Mouse (Mus musculus): ENCODE data around the gene Ing4.

Ing4 gene

DNA sequence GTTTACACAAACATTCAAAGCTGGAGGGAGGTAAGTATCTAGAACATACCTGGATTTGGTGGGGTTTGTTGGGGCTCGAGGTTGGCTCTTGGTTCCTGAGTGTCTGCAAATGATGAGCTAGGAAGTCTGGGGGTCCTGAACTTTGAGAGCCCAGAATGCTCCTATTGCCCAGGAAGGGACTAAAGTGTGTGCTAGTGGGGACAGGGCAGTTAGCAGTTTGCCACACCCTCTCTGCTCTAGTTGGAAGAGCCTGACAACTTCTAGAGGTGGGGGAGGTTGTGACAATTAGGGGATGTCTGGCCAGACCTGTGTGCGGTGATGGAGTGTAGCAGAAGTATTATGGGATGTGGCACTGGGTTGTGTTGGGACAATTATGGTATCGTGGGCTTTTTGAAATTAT, 55.3 kb downstream of the Ing4 start:
- DNase-seq: no peak

DNA sequence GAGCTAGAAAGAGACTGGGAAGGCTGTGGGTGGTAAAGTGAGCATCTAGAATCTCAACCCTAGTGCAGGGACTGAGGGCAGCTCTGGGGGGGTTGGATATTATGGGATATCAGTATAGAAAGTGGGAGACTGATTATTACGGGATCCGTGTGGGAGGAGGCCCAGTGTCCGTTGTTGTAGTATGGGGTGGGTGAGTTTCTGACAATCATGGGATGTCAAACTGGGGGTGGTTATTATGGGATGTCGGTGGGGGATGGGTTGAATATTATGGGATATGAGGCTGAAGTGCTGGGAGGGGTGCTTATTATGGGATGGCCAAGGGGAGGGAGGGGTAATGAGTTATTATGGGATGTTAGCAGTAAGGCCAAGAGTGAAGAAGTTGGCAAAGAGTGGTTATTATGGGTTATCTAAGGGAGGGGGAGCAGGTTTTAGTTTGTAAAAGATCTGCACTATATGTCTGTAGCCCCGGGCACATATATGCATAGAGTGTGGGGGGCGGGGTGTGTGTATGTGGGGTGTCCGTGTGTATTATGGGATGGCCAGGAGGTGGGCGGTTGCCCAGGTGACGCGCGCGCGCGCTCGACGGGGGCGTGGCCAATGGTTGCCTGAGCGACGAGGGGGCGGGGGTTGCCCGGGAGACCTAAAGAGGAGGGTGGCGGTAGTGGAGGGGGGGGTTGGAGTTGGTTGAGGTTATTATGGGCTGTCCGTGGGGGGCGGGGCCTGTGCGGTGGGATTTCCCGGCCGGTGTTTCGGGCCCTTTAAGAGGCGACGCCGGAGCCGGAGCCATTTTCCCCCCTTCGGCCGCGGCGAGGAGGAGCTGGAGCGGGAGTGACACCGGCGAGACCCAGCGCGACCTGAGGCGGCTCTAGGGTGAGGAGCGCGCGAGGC, 56.1 kb downstream of the Ing4 start, which contains the start of gene Chd4:
Chd4 (plus strand) TSS at position 591 of the 888 bp plus-strand sequence.
- DNase-seq: peak; percentile 88

DNA sequence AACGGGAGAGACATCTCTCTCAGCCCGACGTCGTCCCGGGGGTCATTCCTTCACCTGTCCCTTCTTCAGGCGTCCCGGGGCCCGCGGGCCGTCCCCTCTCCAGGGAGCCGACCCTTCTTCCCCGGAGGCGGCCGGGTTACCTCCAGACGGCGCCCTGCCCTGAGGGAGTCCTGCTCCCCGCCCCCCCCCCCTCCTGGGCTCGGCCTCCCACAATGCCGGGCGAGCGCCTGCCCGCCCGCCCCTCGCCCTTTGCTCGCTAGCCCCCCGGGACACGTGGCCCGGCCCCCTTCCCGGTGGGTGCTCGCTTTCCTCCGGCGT, 56.7 kb downstream of the Ing4 start:
- DNase-seq: no peak

DNA sequence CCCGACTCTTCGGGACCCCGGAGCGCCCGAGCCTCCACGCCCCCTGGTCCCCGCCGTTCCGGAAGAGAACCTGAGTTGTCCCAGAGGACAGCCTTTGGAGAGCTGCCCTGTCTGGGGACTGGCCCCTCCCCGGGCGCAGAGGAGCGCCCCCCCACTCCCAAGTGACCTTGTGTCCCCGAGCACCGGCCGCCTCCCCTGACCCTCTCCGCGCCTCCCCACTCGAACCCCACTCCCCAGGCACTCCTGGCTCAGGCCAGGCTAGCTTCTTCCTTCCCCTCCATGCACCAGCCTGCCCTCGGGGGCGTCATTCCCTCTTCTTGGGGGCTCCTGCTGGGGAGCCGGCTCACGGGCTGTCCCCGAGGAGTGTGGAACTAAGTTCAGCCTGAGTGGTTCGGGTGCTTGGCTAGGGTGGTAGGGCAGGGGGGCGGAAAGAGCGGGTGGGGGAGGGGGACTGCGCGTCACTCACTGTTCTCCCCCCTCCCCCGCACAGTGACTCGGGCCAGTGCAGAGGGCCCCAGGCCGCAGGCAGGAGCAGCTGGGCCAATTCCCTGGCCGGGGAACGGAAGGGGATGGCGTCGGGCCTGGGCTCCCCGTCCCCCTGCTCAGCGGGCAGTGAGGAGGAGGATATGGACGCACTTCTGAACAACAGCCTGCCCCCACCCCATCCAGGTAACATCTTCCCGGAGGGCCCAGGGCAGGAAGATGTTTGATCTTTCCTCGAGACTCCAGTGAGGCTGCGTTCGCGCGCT, 57.2 kb downstream of the Ing4 start:
- DNase-seq: peak; percentile 47

DNA sequence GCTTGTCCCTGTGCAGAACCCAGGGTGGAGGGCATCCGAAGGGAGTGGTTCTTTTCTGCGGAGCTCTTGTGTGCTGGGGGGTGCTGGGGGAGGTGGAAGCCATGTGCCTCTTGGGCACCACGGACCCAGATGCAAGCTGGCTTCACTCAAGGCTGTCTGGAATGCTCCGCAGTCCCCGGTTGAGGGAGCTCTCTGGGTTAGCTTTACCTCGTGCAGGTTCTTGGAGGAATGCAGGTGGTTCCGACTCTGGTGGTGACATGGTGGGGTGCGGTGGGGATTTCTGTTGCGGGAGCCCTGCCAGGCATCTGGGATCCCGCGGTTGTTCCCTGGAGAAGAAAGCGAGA, 57.8 kb downstream of the Ing4 start:
- DNase-seq: peak; percentile 55

DNA sequence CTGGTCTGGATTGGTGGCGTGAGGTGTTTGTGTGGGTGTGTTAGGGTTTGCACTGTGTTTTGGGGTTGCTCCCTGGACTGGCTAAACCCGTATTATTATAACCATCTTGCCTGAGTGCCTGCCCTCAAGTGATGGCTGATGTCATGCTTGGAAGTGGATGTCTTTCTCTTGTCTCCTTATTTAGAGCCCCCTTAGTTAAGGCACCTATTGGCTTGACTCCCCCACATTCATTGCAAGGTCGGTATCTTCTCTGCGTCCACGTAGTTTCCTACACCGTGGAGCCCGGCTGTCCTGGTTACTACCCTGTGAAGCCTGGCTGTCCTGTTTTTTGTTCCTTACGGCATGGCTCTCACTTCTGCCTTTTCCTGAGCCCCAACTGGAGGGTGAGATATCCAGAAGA, 58.4 kb downstream of the Ing4 start:
- DNase-seq: no peak

DNA sequence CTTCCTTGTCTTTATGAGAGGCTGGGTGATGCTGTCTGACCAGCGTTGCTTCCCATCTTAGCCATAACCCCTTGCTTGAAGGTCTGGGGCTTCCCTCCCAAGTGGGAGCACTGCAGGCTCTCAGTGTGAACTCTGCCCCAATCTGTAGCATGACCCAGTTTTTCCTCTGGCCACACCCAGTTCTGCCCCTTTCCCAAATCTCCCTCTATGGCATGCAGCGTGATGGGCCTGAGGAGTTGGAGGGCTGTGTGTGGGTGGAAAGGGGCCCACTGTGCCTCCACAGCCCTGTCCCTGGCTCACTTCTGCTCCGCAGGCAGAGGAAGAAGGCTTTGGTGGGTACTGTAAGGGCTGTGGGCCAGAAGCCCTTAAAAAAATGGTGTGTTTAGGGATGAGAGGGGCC, 59.0 kb downstream of the Ing4 start:
- DNase-seq: no peak

Data from right cerebral cortex, postnatal 25 days (tissue).